Mouse (Mus musculus): Measurements from ENCODE around the gene Scml4. TPM values are rescaled to one million over a fixed set of nuclear protein-coding genes. Genes with fewer than 3 reads are reported as not detected.

Gene Scml4
- polyA plus RNA-seq, 1 experiment from 2014 or later: 0.64 TPM

DNA sequence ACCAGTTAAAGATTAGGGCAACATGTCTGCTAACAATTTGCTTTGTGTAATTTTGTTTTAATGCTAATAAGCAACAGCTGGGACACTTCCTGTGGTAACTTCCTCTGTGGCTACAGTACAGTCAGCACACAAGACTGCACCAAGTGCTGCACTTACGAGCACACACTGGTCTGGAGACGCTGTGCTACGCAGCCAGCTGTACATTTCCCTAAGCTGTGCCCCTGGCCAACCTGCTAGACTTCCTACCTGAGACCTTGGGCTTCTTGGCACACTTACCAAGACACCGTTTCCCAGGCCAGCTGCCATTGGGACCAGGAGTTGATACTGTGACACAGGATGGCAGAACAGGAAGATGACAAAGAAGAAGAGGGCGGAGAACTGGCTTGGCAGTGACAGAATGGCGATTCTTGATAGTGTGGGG, 102.0 kb downstream of the Scml4 start:
- DNase-seq (ENCODE audit: low spot score): peak; percentile 36
- H3K4me3 ChIP-seq: no peak overlapping the region
- H3K36me3 ChIP-seq (replicated peaks): no peaks in the 10 kb centered on the region
- no peaks in the 10 kb centered on the region for H3K9me3 ChIP-seq
- peak overlapping the region; percentile 81 for H3K27ac ChIP-seq (replicated peaks)
- H3K4me1 ChIP-seq: peaks cover 41% of the 10 kb centered on the region
- 63% methylated on average over 6 of the region's 6 CpGs for WGBS
- H3K27me3 ChIP-seq (replicated peaks; ENCODE audit: low read depth, poor library complexity, severe bottlenecking): peaks cover 7% of the 10 kb centered on the region

DNA sequence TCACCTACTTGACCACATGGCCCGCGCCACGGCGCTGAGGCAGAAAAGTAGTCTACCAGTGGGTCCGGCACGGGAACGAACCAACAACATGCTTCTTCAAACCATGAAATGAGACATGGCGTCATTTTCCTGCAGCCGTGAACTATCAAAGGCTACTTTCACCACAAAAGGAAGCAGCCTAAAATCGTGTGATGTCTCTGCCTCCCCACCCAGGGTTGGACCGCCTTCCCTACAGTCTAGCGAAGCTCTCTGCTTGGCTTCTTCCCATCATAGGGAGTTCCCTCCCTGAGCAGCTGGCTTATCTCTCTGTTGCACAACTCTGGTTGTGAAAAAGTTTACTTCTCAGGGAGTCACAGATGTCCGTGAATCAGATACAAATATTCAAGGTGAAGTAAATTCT, 102.5 kb downstream of the Scml4 start:
- H3K27ac ChIP-seq (replicated peaks): peak overlapping the region; percentile 81
- H3K27me3 ChIP-seq (replicated peaks; ENCODE audit: low read depth, poor library complexity, severe bottlenecking): peaks cover 3% of the 10 kb centered on the region
- H3K4me3 ChIP-seq: no peak overlapping the region
- no peak for DNase-seq (ENCODE audit: low spot score)
- 89% methylated on average over 13 of the region's 13 CpGs for WGBS
- H3K9me3 ChIP-seq: no peaks in the 10 kb centered on the region
- peaks cover 36% of the 10 kb centered on the region for H3K4me1 ChIP-seq
- no peaks in the 10 kb centered on the region for H3K36me3 ChIP-seq (replicated peaks)

DNA sequence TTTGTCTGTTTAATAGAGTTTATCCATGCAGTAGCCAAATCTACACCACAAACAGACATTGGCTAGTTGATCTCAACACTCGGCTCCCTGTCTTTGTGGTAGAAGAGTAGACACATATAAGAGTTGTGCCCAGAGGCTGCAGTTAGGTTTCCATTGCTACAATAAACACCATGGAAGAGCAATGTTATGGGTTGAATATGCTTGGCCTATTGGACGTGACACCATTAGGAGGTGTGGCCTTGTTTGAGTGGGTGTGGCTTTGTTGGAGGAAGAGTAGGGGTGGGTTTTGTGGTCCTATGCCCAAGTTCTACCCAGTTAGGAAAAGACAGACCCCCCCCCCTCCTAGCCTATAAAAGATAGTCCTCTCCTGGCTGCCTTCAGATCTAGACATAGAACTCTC, 102.9 kb downstream of the Scml4 start:
- no peak for DNase-seq (ENCODE audit: low spot score)

DNA sequence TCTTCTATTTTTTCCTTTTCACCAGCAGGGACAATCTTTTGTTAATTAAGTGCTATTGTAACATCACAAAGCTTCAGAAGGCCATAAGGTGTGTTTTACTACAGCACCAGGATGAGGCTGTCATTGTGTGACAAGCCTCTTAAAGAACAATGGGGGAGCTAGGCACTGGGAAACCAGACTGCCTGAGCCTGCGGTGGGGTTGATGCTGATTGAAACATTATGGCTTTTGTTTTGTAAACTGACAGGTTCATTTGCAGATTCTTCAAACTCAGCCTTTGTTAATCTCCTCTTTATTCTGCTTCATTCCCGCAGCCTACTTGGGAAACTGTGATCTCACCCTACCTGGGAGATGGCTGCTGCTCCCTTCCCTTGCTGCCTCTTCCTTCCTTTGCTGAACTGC, 108.2 kb downstream of the Scml4 start:
- no peak for DNase-seq (ENCODE audit: low spot score)
- H3K4me1 ChIP-seq: peaks cover 29% of the 10 kb centered on the region
- WGBS: 8% methylated on average over 2 of the region's 2 CpGs

More for the DNA sequence above, 102.9 kb downstream of the Scml4 start:
- no peaks in the 10 kb centered on the region; the same call in 1 of the 2 replicates for H3K27me3 ChIP-seq (replicated peaks; ENCODE audit: low read depth, poor library complexity, severe bottlenecking)
- WGBS: 98% methylated on average over 2 of the region's 2 CpGs
- no peaks in the 10 kb centered on the region for H3K36me3 ChIP-seq (replicated peaks)
- H3K27ac ChIP-seq (replicated peaks): peak overlapping the region; percentile 81
- no peak overlapping the region for H3K4me3 ChIP-seq
- H3K4me1 ChIP-seq: peaks cover 32% of the 10 kb centered on the region
- H3K9me3 ChIP-seq: no peaks in the 10 kb centered on the region

DNA sequence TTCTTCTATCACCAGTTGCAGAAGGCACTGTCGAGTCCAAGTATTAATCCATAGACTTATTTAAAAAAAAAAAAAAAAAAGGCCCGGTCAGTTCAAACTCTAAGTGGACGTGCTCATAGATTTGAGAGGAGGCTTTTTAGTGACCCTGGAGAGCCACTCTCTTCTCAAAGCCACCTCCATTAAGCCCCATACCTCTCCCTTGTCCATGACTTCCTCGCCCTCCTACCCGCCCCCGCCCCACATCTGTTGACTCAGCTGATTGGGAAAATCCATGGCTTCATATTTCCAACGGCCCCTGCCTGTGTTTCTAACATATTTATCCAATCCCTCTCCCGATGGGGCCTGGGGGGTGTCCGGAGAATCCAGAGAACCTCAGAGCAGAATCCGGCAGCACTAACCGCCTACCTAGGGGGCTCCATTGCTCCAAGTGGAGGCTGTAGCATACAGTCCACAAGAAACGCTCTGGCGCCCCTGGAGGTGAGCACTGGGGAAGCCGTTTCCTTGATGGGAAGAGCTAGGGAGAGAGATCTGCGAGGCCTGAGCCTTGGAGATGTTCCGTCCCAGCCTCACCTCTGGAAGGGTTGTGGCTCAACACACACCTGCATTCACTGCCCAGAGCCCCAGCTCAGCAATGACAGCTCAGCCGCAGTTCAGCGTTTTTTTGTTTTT, 112.5 kb downstream of the Scml4 start:
- Histone ChIP-seq H3K9me3 (no peaks in the 10 kb centered on the region), H3K4me1 (peaks cover 46% of the 10 kb centered on the region), H3K36me3 (replicated peaks) (no peaks in the 10 kb centered on the region), H3K4me3 (0 out of 2 replicates have a peak overlapping the region, but pooled peaks have one; percentile 15), H3K27me3 (replicated peaks; ENCODE audit: low read depth, poor library complexity, severe bottlenecking) (peaks cover 31% of the 10 kb centered on the region), H3K27ac (replicated peaks) (peak overlapping the region; percentile 35; the same call in 1 of the 2 replicates)
- 27% methylated on average over 18 of the region's 18 CpGs for WGBS
- peak; percentile 83 for DNase-seq (ENCODE audit: low spot score)

More for the DNA sequence above, 108.2 kb downstream of the Scml4 start:
- H3K27me3 ChIP-seq (replicated peaks; ENCODE audit: low read depth, poor library complexity, severe bottlenecking): peaks cover 12% of the 10 kb centered on the region; the same call in 1 of the 2 replicates
- H3K27ac ChIP-seq (replicated peaks): no peak overlapping the region
- no peak overlapping the region for H3K4me3 ChIP-seq
- no peaks in the 10 kb centered on the region for H3K9me3 ChIP-seq
- no peaks in the 10 kb centered on the region for H3K36me3 ChIP-seq (replicated peaks)

DNA sequence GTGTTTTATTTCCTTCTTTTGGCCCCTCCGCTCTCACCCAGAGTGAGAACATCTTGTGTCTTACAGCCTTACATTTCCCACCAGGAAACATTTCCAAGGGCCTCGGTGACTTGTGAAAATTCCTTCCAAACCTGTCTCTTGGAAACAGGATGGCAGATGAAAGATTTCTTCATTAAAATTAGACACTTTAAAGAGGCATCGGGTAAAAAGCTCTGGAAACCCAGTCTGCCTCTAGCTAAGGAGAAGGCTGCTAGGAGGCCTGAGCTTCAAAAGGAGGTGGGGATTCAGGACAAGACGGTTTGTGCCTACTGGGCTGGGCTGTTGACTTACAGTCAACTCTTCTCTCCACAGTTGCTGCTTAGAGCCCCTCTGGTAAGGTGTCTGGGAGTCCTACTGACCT, 113.4 kb downstream of the Scml4 start:
- no peaks in the 10 kb centered on the region for H3K36me3 ChIP-seq (replicated peaks)
- DNase-seq (ENCODE audit: low spot score): no peak
- no peak overlapping the region; the same call in 1 of the 2 replicates for H3K27ac ChIP-seq (replicated peaks)
- no peak overlapping the region for H3K4me3 ChIP-seq
- no peaks in the 10 kb centered on the region for H3K9me3 ChIP-seq
- WGBS: 72% methylated on average over 4 of the region's 4 CpGs
- peaks cover 35% of the 10 kb centered on the region for H3K27me3 ChIP-seq (replicated peaks; ENCODE audit: low read depth, poor library complexity, severe bottlenecking)
- H3K4me1 ChIP-seq: peaks cover 42% of the 10 kb centered on the region

DNA sequence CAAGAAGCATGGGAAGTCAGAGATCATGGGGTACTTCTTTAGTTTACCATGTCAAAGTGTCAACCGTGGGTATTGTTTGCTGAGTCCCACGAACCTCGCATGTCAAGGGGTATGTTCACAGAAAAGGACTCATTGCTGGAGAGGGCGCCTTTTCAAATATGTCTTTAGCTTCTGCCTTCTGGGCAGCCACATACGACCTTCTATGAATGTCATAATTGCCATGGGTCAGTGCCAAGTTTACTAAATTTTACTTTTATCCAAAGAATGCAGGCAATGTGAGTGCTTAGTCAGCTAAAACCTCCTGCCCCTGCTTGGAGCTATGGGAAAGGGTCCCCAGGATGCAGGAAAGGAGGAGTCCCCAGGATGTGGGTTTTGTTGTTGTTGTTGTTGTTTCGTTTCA, 116.4 kb downstream of the Scml4 start:
- H3K27ac ChIP-seq (replicated peaks): no peak overlapping the region
- WGBS: 86% methylated on average over 6 of the region's 6 CpGs
- no peaks in the 10 kb centered on the region for H3K9me3 ChIP-seq
- peaks cover 36% of the 10 kb centered on the region for H3K4me1 ChIP-seq
- no peaks in the 10 kb centered on the region for H3K36me3 ChIP-seq (replicated peaks)
- H3K4me3 ChIP-seq: no peak overlapping the region
- DNase-seq (ENCODE audit: low spot score): no peak
- H3K27me3 ChIP-seq (replicated peaks; ENCODE audit: low read depth, poor library complexity, severe bottlenecking): peaks cover 44% of the 10 kb centered on the region

DNA sequence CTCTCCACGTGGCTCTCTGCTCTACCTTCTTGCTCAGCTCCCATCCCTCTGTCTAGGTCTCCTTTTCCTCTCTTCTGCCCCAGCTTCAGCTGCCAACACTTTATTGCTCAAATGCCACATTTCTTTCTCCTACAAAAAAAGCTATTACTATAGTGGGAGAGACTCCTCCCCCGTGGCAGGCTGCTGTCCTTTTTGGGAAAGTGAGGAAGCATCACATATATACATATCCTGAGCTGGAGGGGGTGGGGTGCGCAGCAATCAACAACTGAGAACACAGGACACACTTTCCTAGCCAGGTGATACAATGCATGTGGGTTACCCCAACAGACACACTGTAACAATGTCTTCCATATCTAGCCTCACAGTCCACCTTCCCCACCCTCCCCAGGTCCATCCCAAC, 118.2 kb downstream of the Scml4 start:
- WGBS: 66% methylated on average over 3 of the region's 3 CpGs
- Histone ChIP-seq H3K4me1 (peaks cover 35% of the 10 kb centered on the region), H3K4me3 (no peak overlapping the region), H3K36me3 (replicated peaks) (no peaks in the 10 kb centered on the region), H3K9me3 (no peaks in the 10 kb centered on the region), H3K27ac (replicated peaks) (no peak overlapping the region), H3K27me3 (replicated peaks; ENCODE audit: low read depth, poor library complexity, severe bottlenecking) (peaks cover 42% of the 10 kb centered on the region)
- no peak for DNase-seq (ENCODE audit: low spot score)

DNA sequence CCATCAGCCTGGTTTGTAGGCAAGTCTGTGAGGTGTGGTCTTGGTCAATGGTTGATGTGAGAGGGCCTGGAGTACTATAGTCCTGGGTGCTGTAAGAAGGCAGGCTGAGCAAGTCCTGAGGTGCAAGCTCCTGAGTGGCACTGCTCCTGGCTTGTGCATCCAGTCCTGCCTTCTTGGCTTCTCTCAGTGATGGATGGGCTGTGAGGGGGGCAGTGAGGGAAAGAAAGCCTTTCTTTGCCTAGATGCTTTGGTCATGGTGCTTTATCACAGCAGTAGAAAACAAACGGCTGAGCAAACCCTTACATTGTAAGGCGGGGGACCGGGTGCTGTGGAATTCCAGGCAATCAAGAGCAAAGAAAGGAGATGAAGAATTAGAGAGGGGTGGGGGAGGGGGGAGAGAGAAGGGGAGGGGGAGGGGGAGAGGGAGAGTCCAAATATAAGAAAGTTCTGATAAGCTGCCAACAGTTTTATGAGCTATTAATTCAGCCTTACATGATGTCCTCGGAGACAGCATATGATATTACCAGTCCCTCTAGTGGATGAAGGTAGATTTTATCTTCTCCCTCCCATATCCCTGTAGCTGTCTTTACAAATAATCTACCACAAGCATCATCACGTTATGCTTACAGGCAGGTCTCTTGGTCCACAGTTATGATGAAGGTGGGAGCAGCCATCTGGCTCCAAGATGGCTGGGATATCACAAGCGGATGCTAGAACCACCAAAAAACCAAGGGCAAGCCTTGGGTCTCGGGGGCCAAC, 121.0 kb downstream of the Scml4 start:
- WGBS: 60% methylated on average over 7 of the region's 7 CpGs
- Histone ChIP-seq H3K9me3 (no peaks in the 10 kb centered on the region), H3K4me3 (no peak overlapping the region), H3K27me3 (replicated peaks; ENCODE audit: low read depth, poor library complexity, severe bottlenecking) (peaks cover 36% of the 10 kb centered on the region), H3K27ac (replicated peaks) (no peak overlapping the region; the same call in 1 of the 2 replicates), H3K36me3 (replicated peaks) (no peaks in the 10 kb centered on the region), H3K4me1 (peaks cover 24% of the 10 kb centered on the region)
- DNase-seq (ENCODE audit: low spot score): no peak

DNA sequence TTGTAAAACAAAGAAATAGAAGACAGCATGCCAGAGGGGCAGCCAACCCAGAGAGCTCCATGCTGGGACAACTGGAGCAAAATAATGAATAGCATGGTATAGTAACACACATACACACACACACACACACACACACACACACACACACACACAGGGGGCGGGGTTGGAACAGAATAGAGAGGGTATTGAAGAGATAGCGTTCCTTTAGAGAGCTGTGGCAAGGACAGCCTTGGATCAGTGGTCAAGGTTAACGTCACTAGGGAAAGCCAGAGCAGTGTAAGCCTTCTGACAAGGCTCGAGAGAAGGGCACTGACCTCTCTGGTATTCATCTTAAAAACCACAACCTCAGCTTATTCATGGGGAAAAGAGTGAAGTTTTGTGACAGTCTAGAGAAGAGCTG, 124.7 kb downstream of the Scml4 start:
- Histone ChIP-seq H3K27me3 (replicated peaks; ENCODE audit: low read depth, poor library complexity, severe bottlenecking) (peaks cover 23% of the 10 kb centered on the region), H3K27ac (replicated peaks) (no peak overlapping the region; the same call in 1 of the 2 replicates), H3K9me3 (no peaks in the 10 kb centered on the region), H3K36me3 (replicated peaks) (no peaks in the 10 kb centered on the region), H3K4me3 (no peak overlapping the region), H3K4me1 (peaks cover 44% of the 10 kb centered on the region)
- WGBS: 62% methylated on average over 4 of the region's 4 CpGs
- no peak for DNase-seq (ENCODE audit: low spot score)

DNA sequence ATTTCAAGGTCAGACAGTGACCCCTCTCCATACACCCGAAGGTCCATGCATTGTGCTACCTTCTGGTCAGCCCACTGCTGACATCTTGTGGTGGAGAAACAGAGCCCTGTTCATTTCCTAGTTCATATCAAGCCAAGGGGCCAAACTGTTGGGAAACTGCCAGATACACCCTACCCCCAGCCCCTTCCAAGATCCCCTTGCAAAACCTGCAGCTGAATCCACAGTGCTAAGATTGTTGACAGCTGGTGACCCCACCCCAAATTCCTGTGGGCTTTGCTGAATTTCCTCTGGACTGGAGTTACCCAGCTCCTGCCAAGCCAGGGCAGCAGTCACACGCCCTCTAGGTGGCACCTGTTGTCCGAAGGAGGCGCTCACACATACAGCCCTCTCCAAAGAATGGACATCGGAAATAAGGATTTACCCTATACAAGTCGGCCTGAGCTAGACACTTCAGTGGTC, 127.5 kb downstream of the Scml4 start:
- 11% methylated on average over 6 of the region's 6 CpGs for WGBS
- H3K27me3 ChIP-seq (replicated peaks; ENCODE audit: low read depth, poor library complexity, severe bottlenecking): peaks cover 29% of the 10 kb centered on the region; the same call in 1 of the 2 replicates
- peaks cover 42% of the 10 kb centered on the region for H3K4me1 ChIP-seq
- no peaks in the 10 kb centered on the region for H3K9me3 ChIP-seq
- no peaks in the 10 kb centered on the region for H3K36me3 ChIP-seq (replicated peaks)
- DNase-seq (ENCODE audit: low spot score): peak; percentile 60
- 0 out of 2 replicates have a peak overlapping the region, but pooled peaks have one; percentile 5 for H3K4me3 ChIP-seq
- H3K27ac ChIP-seq (replicated peaks): 0 out of 2 replicates have a peak overlapping the region, but pooled peaks have one; percentile 19

DNA sequence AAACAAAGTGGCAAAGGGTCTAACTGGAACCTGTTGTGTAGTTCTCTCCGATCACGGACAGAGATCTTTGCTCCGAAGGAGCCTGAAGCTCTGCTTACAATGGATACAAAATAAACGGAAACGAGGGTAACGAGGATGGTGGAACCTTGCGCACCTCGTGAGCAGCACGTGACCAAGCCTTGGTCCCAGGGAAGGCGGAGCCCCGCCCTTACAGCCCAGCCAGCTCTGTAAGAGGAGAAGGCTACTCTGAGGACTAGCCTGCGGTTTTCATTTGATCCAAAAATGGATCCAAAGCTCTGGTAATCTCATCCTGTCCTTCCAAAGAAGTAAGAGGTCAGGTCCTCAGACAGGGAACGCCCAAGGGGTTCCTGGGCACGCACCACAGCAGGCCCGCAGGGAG, 128.5 kb downstream of the Scml4 start:
- peak; percentile 42 for DNase-seq (ENCODE audit: low spot score)
- no peak overlapping the region for H3K4me3 ChIP-seq
- H3K9me3 ChIP-seq: no peaks in the 10 kb centered on the region
- H3K27ac ChIP-seq (replicated peaks): 0 out of 2 replicates have a peak overlapping the region, but pooled peaks have one; percentile 1
- H3K36me3 ChIP-seq (replicated peaks): no peaks in the 10 kb centered on the region
- H3K4me1 ChIP-seq: peaks cover 46% of the 10 kb centered on the region
- H3K27me3 ChIP-seq (replicated peaks; ENCODE audit: low read depth, poor library complexity, severe bottlenecking): peaks cover 37% of the 10 kb centered on the region; the same call in 1 of the 2 replicates
- 56% methylated on average over 15 of the region's 15 CpGs for WGBS

Measured in embryonic facial prominence, embryonic 10.5 days (tissue).